Mouse (Mus musculus) heart, embryonic 13.5 days (tissue): ENCODE measurements around the gene Prdm16. TPM values are rescaled to one million over a fixed set of nuclear protein-coding genes. Genes with fewer than 3 reads are reported as not detected.

Source experiments
- ATAC-seq: fragments of 200-750 bp; cut with Nextera tagmentation; 2 replicates; pipeline ENCODE4 v1.8.0; 2017; ENCODE audit warnings: moderate TSS enrichment; ENCODE audit not compliant: insufficient number of reproducible peaks, low FRiP score, low TSS enrichment; ENCODE audit errors: extremely low read depth
- H3K27ac ChIP-seq: fragments of 300-500 bp; sonication (generic); replicated peaks from 2 replicates; pipeline ENCODE4 v1.5.1; 2015; ENCODE audit warnings: moderate library complexity, mild to moderate bottlenecking, inconsistent platforms
- H3K27me3 ChIP-seq: fragments of 300-500 bp; sonication (generic); replicated peaks from 2 replicates; pipeline ENCODE4 v1.6.1; 2015; ENCODE audit warnings: mild to moderate bottlenecking, inconsistent platforms
- H3K36me3 ChIP-seq: fragments of 300-500 bp; sonication (generic); 2 replicates; pipeline ENCODE4 v1.6.1; 2015; ENCODE audit warnings: mild to moderate bottlenecking, inconsistent platforms
- H3K4me1 ChIP-seq: fragments of 300-500 bp; sonication (generic); 2 replicates; pipeline ENCODE4 v1.6.1; 2015; ENCODE audit warnings: inconsistent platforms
- H3K4me2 ChIP-seq: fragments of 300-500 bp; sonication (generic); 2 replicates; pipeline ENCODE4 v1.6.1; 2015; ENCODE audit warnings: inconsistent platforms, mild to moderate bottlenecking, moderate library complexity
- H3K4me3 ChIP-seq: fragments of 300-500 bp; sonication (generic); 2 replicates; pipeline ENCODE4 v1.5.1; 2015; ENCODE audit warnings: moderate library complexity, mild to moderate bottlenecking, inconsistent platforms
- H3K9ac ChIP-seq: fragments of 300-500 bp; sonication (generic); 2 replicates; pipeline ENCODE4 v1.6.1; 2015; ENCODE audit warnings: inconsistent platforms, mild to moderate bottlenecking, moderate library complexity
- H3K9me3 ChIP-seq: fragments of 300-500 bp; sonication (generic); 2 replicates; pipeline ENCODE4 v1.6.1; 2016; ENCODE audit warnings: inconsistent platforms
- WGBS: fragments of 180-500 bp; shearing (Covaris S2); methylation state at CpG from one replicate; pipeline ENCODE4 v1.1.7; 2015; ENCODE audit warnings: mixed read lengths; 5-methylcytosine and 5-hydroxymethylcytosine counted together
- polyA plus RNA-seq: library from polyadenylated mRNA; unstranded; fragments of >200 nt; fragmentation: Nextera tagmentation; extraction: Ambion mirVana; gene quantifications from 2 replicates; pipeline ENCODE4 v1.2.1, GENCODE M21; 2015

Prdm16 gene
- polyA plus RNA-seq, result 15.3 and 19.3 TPM in 2 replicates

GRCm38 (mm10) chr4:154636721-154637311 is at the start of gene Prdm16:
TSS of gene Prdm16 (minus strand) at chr4:154636873.
- Histone ChIP-seq H3K27ac (peak within 1 kb of the TSS; percentile 95), H3K4me1 (peaks cover 63% of the 10 kb centered on the region), H3K4me3 (peak within 1 kb of the TSS; percentile 84), H3K9me3 (no peaks in the 10 kb centered on the region), H3K27me3 (peaks cover 86% of the 10 kb centered on the region), H3K9ac (peak within 1 kb of the TSS; percentile 99), H3K36me3 (no peaks in the 10 kb centered on the region), H3K4me2 (peak within 1 kb of the TSS; percentile 88)
- WGBS, result under 1% methylated on average over 47 of the region's 47 CpGs
- ATAC-seq, result no peak

GRCm38 (mm10) chr4:154683068-154683752 is 46.5 kb upstream of the Prdm16 start:
- WGBS, result 70% methylated on average over 5 of the region's 5 CpGs
- no peak overlapping the region for H3K9ac ChIP-seq

DNA sequence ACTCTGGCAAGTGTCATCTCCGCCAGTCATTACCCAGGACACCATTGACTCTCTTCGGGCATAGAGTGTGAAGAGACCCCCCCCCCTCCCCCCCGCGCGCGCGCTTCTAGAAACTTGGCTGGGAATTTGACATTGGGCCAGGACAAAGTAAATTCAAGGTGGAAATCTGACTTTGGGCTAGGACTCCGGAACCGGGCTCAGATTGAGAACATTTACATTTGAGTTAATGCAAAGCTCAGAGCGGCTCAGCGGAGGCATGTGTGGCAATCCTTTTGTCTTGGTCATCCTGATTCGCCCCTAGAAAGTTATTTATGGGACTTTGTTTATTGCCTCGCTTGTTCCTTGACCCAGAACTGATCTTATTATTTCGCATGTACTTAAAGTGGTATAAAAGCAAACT is 45.6 kb upstream of the Prdm16 start:
- no peak overlapping the region for H3K9ac ChIP-seq
- 54% methylated on average over 14 of the region's 14 CpGs for WGBS

More at GRCm38 (mm10) chr4:154683068-154683752, 46.5 kb upstream of the Prdm16 start:
- Histone ChIP-seq H3K27ac (no peak overlapping the region), H3K9me3 (peaks cover 2% of the 10 kb centered on the region; the same call in 1 of the 2 replicates), H3K27me3 (peaks cover 34% of the 10 kb centered on the region), H3K36me3 (no peaks in the 10 kb centered on the region), H3K4me3 (no peak overlapping the region), H3K4me1 (no peaks in the 10 kb centered on the region), H3K4me2 (no peak overlapping the region)
- no peak for ATAC-seq

GRCm38 (mm10) chr4:154675441-154676000 is 38.8 kb upstream of the Prdm16 start:
- no peaks in the 10 kb centered on the region for H3K9me3 ChIP-seq
- H3K4me3 ChIP-seq, result no peak overlapping the region
- ATAC-seq, result no peak
- no peak overlapping the region for H3K9ac ChIP-seq
- H3K27me3 ChIP-seq, result peaks cover 77% of the 10 kb centered on the region
- no peak overlapping the region for H3K4me2 ChIP-seq
- H3K36me3 ChIP-seq, result no peaks in the 10 kb centered on the region
- WGBS, result 67% methylated on average over 10 of the region's 10 CpGs
- no peaks in the 10 kb centered on the region for H3K4me1 ChIP-seq
- no peak overlapping the region for H3K27ac ChIP-seq

More for the DNA sequence above, 45.6 kb upstream of the Prdm16 start:
- Histone ChIP-seq H3K27ac (no peak overlapping the region), H3K27me3 (peaks cover 34% of the 10 kb centered on the region), H3K4me3 (no peak overlapping the region), H3K4me2 (no peak overlapping the region), H3K9me3 (peaks cover 2% of the 10 kb centered on the region; the same call in 1 of the 2 replicates), H3K36me3 (no peaks in the 10 kb centered on the region), H3K4me1 (no peaks in the 10 kb centered on the region)
- ATAC-seq, result no peak

GRCm38 (mm10) chr4:154674966-154675365 is 38.3 kb upstream of the Prdm16 start:
- 49% methylated on average over 15 of the region's 15 CpGs for WGBS
- Histone ChIP-seq H3K36me3 (no peaks in the 10 kb centered on the region), H3K9me3 (no peaks in the 10 kb centered on the region), H3K4me2 (peak overlapping the region; percentile 35), H3K9ac (no peak overlapping the region), H3K27me3 (peaks cover 77% of the 10 kb centered on the region), H3K27ac (no peak overlapping the region), H3K4me1 (no peaks in the 10 kb centered on the region), H3K4me3 (no peak overlapping the region)
- no peak for ATAC-seq

- Histone ChIP-seq H3K36me3 (no peaks in the 10 kb centered on the region), H3K27me3 (peaks cover 77% of the 10 kb centered on the region), H3K4me2 (peak overlapping the region; percentile 35), H3K27ac (no peak overlapping the region), H3K4me3 (no peak overlapping the region), H3K4me1 (no peaks in the 10 kb centered on the region), H3K9ac (no peak overlapping the region), H3K9me3 (no peaks in the 10 kb centered on the region)
- ATAC-seq, result no peak
- WGBS, result 2% methylated on average over 12 of the region's 12 CpGs
These were observed 37.9 kb upstream of the Prdm16 start for GRCm38 (mm10) chr4:154674541-154674940.

DNA sequence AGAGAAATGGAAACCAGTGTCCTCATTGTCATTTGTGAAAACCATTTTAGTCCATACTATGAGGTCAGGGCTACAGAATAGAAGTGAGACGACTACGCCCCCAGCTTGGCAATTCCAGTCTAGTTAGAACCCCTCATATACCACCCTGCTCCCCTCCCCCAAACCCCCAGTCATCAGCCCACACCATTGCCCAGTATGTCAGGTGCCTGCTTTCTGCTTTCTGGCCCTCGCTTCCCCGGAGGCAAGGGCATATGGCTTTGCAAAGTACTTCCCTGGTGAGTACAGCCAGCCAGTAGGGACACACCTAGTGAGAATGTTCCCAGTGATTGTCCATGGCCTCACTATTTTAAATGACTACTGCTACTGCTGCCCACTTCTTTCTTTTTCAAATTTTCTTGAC is 37.3 kb upstream of the Prdm16 start:
- H3K27ac ChIP-seq, result no peak overlapping the region
- H3K9ac ChIP-seq, result no peak overlapping the region
- peaks cover 75% of the 10 kb centered on the region for H3K27me3 ChIP-seq
- H3K9me3 ChIP-seq, result no peaks in the 10 kb centered on the region
- H3K36me3 ChIP-seq, result no peaks in the 10 kb centered on the region
- no peak overlapping the region for H3K4me2 ChIP-seq
- 73% methylated on average over 4 of the region's 4 CpGs for WGBS
- H3K4me1 ChIP-seq, result no peaks in the 10 kb centered on the region
- no peak overlapping the region for H3K4me3 ChIP-seq
- ATAC-seq, result no peak

DNA sequence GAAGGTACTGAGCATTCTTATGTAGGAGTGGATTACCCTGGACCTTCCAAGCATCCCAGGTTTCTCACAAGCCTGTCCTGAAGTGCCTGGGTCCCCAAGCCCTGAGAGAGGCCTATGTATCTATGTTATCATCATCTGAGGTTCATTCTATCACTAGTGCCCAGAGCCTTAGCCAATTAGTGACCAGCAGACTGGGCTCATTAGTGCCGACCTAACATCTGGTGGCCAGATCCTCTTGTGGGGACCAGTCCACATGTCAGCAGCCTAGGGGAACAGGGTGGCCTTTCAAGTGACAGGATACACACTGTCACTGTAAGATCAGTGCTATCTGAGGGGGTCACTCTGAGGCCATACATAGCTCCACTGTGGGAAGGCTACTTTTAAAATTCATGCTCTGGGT is 35.4 kb upstream of the Prdm16 start:
- Histone ChIP-seq H3K9me3 (no peaks in the 10 kb centered on the region), H3K4me2 (no peak overlapping the region), H3K9ac (no peak overlapping the region), H3K36me3 (no peaks in the 10 kb centered on the region), H3K4me1 (no peaks in the 10 kb centered on the region), H3K4me3 (no peak overlapping the region), H3K27ac (no peak overlapping the region), H3K27me3 (peaks cover 75% of the 10 kb centered on the region)
- ATAC-seq, result no peak
- 36% methylated on average over 1 of the region's 1 CpGs for WGBS

DNA sequence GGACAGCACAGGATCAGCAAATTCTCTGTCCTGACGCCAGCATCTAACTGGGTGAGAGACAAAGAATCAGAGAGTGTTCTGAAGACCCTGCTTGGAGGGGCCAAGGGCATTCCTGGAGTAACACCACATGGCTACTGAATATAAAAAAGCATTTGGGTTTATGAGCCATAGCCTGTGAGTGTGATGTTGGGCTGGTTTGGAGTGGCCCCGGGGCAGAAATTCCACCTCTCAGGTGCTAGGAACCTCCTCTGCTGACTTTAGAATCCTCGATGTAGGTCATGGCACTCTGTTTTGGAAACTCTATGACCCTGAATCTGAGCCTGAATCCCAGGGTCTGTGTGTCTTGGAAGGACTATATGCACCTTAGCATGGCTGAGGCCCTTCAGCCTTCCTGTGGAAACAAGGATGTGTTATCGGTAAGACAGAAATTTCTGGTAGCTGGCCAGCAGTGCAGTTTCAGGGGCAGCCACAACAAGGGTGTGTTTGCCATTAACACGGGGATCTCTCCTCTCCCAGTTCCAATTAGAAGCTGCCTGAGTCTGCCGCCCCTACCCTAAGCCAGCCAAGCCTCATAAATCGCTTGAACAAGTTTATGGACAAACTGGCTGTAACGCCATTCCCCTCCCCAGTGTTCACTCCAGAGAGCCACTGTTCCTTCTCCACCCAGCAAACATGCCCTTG is 34.7 kb upstream of the Prdm16 start:
- Histone ChIP-seq H3K4me1 (no peaks in the 10 kb centered on the region), H3K9ac (no peak overlapping the region), H3K36me3 (no peaks in the 10 kb centered on the region), H3K4me3 (no peak overlapping the region), H3K9me3 (no peaks in the 10 kb centered on the region), H3K27me3 (peaks cover 75% of the 10 kb centered on the region), H3K4me2 (no peak overlapping the region), H3K27ac (no peak overlapping the region)
- ATAC-seq, result no peak
- WGBS, result 68% methylated on average over 8 of the region's 8 CpGs

- no peak within 1 kb of the TSS for H3K4me2 ChIP-seq
- ATAC-seq, result no peak
- no peaks in the 10 kb centered on the region for H3K9me3 ChIP-seq
- no peak within 1 kb of the TSS for H3K9ac ChIP-seq
- H3K4me3 ChIP-seq, result no peak within 1 kb of the TSS
- peaks cover 76% of the 10 kb centered on the region for H3K27me3 ChIP-seq
- no peak within 1 kb of the TSS for H3K27ac ChIP-seq
- no peaks in the 10 kb centered on the region for H3K4me1 ChIP-seq
- 63% methylated on average over 2 of the region's 2 CpGs for WGBS
- H3K36me3 ChIP-seq, result no peaks in the 10 kb centered on the region
These were observed 31.1 kb upstream of the Prdm16 start, which contains the start of gene Actrt2 for GRCm38 (mm10) chr4:154667767-154668166. TSS of gene Actrt2 (minus strand) at chr4:154667867.

- 54% methylated on average over 12 of the region's 12 CpGs for WGBS
These were observed 26.1 kb upstream of the Prdm16 start for GRCm38 (mm10) chr4:154662681-154663215.

More at GRCm38 (mm10) chr4:154662681-154663215, 26.1 kb upstream of the Prdm16 start:
- Histone ChIP-seq H3K27ac (no peak overlapping the region), H3K9me3 (no peaks in the 10 kb centered on the region), H3K4me1 (no peaks in the 10 kb centered on the region), H3K27me3 (peaks cover 76% of the 10 kb centered on the region), H3K9ac (no peak overlapping the region), H3K4me3 (no peak overlapping the region), H3K36me3 (no peaks in the 10 kb centered on the region), H3K4me2 (no peak overlapping the region)
- ATAC-seq, result no peak
